Mouse (Mus musculus): ENCODE results near the gene Fgfr2. TPM values are rescaled to one million over a fixed set of nuclear protein-coding genes. Genes with fewer than 3 reads are reported as not detected.

Fgfr2 gene
- polyA plus RNA-seq, 1 experiment from 2014 or later, result 34.1 TPM

DNA sequence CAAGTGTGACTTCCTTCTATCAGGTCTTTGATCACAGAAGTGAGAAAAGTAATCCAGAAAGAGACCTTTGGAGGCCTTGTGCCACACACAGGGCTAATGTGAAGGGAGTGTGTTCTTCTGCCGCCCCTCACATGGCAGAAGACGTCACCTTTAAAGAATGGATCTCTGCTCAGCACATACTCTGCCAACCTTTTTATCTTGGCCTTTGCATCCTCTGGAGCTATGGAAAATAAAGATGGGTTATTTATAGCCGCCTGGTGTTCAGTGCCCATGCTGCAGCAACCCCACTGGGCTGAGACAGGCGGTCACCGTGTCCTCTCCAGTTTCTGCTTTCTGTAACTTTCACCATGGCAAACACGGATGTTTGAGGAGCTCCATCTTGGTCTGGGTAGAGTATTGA, 1515.1 kb downstream of the Fgfr2 start:
- no peak for ATAC-seq (ENCODE audit: insufficient number of reproducible peaks, low FRiP score)
- WGBS, result 63% methylated on average over 6 of the region's 6 CpGs

DNA sequence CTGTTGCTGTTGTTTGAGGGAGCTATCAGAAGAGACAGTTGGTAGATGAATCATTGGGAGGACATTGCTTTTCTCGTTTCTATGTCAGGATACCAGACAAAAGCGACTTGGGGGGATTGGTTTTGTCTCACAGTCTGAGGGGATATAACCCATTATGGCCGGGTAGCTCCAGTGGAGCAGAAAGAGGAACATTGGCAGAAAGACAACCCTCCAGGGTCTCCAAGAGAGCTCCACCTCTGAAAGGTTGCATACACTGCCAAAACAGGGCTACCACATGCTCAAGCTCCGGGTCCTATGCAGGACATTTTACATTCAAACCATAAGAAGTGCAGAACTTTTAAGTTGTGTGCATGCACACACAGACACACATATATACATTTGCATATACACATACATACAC, 1517.7 kb downstream of the Fgfr2 start:
- no peak overlapping the region for H3K27ac ChIP-seq (ENCODE audit: poor library complexity, severe bottlenecking)
- H3K27me3 ChIP-seq (replicated peaks), result peaks cover 4% of the 10 kb centered on the region; the same call in 1 of the 2 replicates
- H3K36me3 ChIP-seq, result no peaks in the 10 kb centered on the region
- no peaks in the 10 kb centered on the region for H3K4me1 ChIP-seq (replicated peaks)
- H3K4me2 ChIP-seq, result no peak overlapping the region
- no peaks in the 10 kb centered on the region for H3K9me3 ChIP-seq (replicated peaks)
- H3K4me3 ChIP-seq, result no peak overlapping the region
- no peak for ATAC-seq (ENCODE audit: insufficient number of reproducible peaks, low FRiP score)
- WGBS, result 64% methylated on average over 4 of the region's 4 CpGs
- no peak overlapping the region for H3K9ac ChIP-seq

More for the DNA sequence above, 1515.1 kb downstream of the Fgfr2 start:
- Histone ChIP-seq H3K4me2 (no peak overlapping the region), H3K4me1 (replicated peaks) (no peaks in the 10 kb centered on the region), H3K9me3 (replicated peaks) (no peaks in the 10 kb centered on the region), H3K36me3 (no peaks in the 10 kb centered on the region), H3K4me3 (no peak overlapping the region), H3K27me3 (replicated peaks) (no peaks in the 10 kb centered on the region), H3K27ac (ENCODE audit: poor library complexity, severe bottlenecking) (no peak overlapping the region), H3K9ac (no peak overlapping the region)

DNA sequence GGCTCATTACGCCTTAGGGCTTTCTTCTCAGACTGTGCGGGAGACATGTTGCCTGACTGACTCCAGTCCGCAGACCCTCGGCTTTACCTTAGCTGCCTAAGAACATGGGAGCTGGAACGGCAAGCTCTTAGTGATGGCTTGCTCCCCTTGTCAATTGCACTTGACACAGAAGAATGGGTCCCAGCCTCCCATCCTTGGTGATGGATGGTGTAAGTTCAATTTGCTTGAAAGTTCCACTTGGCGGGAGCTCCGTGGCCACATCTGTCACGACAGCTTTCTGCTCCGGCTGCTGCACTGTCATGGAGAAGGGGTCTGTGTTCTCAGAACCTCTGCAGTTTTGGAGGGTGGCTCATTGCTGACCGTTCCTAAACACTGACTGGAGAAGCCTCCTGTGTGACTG, 1518.2 kb downstream of the Fgfr2 start:
- no peak overlapping the region for H3K4me2 ChIP-seq
- H3K27ac ChIP-seq (ENCODE audit: poor library complexity, severe bottlenecking), result no peak overlapping the region
- H3K4me1 ChIP-seq (replicated peaks), result no peaks in the 10 kb centered on the region
- no peak overlapping the region for H3K4me3 ChIP-seq
- WGBS, result 85% methylated on average over 10 of the region's 10 CpGs
- no peaks in the 10 kb centered on the region for H3K36me3 ChIP-seq
- no peak overlapping the region for H3K9ac ChIP-seq
- H3K27me3 ChIP-seq (replicated peaks), result peaks cover 5% of the 10 kb centered on the region; the same call in 1 of the 2 replicates
- H3K9me3 ChIP-seq (replicated peaks), result no peaks in the 10 kb centered on the region
- no peak for ATAC-seq (ENCODE audit: insufficient number of reproducible peaks, low FRiP score)

DNA sequence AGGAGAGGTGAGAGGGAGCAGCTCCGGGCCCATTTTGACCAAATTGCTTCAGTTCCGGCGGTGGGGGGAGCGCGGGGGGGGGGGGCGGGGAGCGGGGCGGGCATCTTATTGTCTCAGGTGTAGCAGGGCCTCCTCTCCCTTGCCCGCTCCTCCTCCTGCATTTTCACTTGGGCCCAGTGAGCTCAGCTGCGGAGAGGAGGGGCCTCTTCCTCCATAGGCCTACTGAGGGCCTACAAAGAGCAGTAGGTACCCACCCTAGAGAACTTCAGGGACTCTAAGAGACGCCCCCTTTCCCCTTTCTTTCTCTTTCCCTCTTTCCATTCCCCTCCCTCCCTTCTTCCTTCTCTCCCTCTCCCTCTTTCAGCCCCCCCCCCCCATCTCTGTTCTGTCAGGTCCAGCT, 1520.0 kb downstream of the Fgfr2 start:
- 5% methylated on average over 10 of the region's 11 CpGs for WGBS
- H3K4me1 ChIP-seq (replicated peaks), result peaks cover 2% of the 10 kb centered on the region; the same call in 1 of the 2 replicates
- H3K9ac ChIP-seq, result no peak overlapping the region
- H3K9me3 ChIP-seq (replicated peaks), result no peaks in the 10 kb centered on the region
- H3K4me2 ChIP-seq, result peak overlapping the region; percentile 27; the same call in 1 of the 2 replicates
- H3K4me3 ChIP-seq, result no peak overlapping the region
- ATAC-seq (ENCODE audit: insufficient number of reproducible peaks, low FRiP score), result no peak
- H3K27me3 ChIP-seq (replicated peaks), result peaks cover 23% of the 10 kb centered on the region; the same call in 1 of the 2 replicates
- H3K36me3 ChIP-seq, result no peaks in the 10 kb centered on the region
- H3K27ac ChIP-seq (ENCODE audit: poor library complexity, severe bottlenecking), result no peak overlapping the region

DNA sequence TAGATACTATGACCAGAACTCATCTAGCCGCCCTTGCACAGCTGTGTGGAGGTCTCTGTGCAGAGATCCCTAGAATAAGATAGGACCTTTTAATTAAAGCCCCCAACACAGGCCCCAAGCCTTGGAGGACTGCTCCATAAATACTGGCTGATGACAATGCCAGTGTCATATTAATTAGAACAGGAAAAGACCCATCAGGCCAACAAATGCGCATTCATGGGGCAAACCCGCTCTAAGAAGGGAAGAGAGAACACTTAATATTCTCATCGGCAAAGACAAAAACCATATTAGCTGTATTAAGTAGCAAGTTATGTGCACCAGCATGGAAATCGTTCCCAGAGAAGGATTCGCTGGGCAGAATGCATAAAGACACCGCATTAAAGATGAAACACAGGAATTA, 1521.0 kb downstream of the Fgfr2 start:
- H3K27me3 ChIP-seq (replicated peaks), result peaks cover 29% of the 10 kb centered on the region
- H3K9me3 ChIP-seq (replicated peaks), result no peaks in the 10 kb centered on the region
- no peak overlapping the region for H3K4me2 ChIP-seq
- no peaks in the 10 kb centered on the region for H3K36me3 ChIP-seq
- no peak for ATAC-seq (ENCODE audit: insufficient number of reproducible peaks, low FRiP score)
- no peak overlapping the region for H3K9ac ChIP-seq
- H3K27ac ChIP-seq (ENCODE audit: poor library complexity, severe bottlenecking), result no peak overlapping the region
- peaks cover 5% of the 10 kb centered on the region; the same call in 1 of the 2 replicates for H3K4me1 ChIP-seq (replicated peaks)
- no peak overlapping the region for H3K4me3 ChIP-seq
- 81% methylated on average over 7 of the region's 7 CpGs for WGBS

DNA sequence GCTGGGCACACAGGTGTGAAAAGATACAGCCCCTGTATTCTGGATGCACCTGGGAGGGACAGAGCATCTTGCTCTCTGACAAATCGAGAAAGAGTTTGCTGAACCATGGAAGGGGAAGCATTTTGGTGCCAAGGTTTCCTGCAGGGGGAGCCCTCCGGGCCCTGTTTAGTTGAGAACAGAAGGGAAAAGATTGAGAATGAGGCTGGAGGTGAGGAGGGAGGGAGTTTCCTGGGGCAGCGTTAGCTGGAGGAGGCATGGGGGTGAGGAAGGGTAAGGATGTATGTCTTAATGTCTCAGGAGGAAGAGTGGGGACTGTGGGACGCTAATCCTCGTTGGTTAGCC, 1524.7 kb downstream of the Fgfr2 start:
- WGBS, result 7% methylated on average over 5 of the region's 5 CpGs
- no peak overlapping the region for H3K9ac ChIP-seq
- peaks cover 5% of the 10 kb centered on the region; the same call in 1 of the 2 replicates for H3K4me1 ChIP-seq (replicated peaks)
- H3K36me3 ChIP-seq, result no peaks in the 10 kb centered on the region
- H3K4me3 ChIP-seq, result no peak overlapping the region
- ATAC-seq (ENCODE audit: insufficient number of reproducible peaks, low FRiP score), result no peak
- peaks cover 37% of the 10 kb centered on the region for H3K27me3 ChIP-seq (replicated peaks)
- peak overlapping the region; percentile 33; the same call in 1 of the 2 replicates for H3K4me2 ChIP-seq
- no peaks in the 10 kb centered on the region; the same call in 1 of the 2 replicates for H3K9me3 ChIP-seq (replicated peaks)
- H3K27ac ChIP-seq (ENCODE audit: poor library complexity, severe bottlenecking), result no peak overlapping the region

DNA sequence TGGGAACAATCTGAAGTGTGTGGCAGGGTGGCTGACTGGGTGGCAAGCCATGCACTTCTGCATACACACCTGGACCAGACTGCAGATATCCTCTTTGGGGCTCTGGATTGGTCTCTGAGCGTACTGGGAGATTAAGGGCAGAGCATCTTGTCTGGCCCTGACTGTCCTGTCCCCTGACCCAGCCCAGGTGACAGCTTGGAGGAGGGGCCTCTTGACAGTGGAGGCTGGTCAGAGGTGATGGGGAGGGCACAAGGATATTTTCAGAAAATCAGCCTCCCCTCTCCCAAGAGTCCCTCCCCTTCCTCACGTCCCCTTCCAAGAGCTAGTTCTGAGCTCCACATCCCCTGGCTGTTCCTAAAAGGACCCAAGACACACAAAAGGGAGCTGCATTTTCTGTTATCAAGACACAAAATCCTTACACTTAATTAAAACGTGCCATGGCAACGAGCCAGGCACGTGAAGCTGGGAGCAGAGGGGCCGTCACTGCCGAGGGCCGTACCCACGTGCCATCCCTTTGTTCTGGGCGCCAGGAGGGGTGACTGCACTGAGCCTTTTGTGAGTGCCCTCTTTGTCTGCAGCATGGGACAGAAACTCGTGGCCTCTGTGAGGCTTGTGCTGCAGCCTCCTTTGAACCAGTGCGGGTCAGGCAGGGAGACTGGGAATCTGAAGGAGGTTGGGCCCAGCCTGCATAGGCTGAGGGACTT, 1525.2 kb downstream of the Fgfr2 start:
- H3K27me3 ChIP-seq (replicated peaks), result peaks cover 37% of the 10 kb centered on the region
- H3K9ac ChIP-seq, result no peak overlapping the region
- H3K27ac ChIP-seq (ENCODE audit: poor library complexity, severe bottlenecking), result no peak overlapping the region
- no peaks in the 10 kb centered on the region; the same call in 1 of the 2 replicates for H3K9me3 ChIP-seq (replicated peaks)
- H3K4me3 ChIP-seq, result no peak overlapping the region
- H3K4me1 ChIP-seq (replicated peaks), result peaks cover 5% of the 10 kb centered on the region; the same call in 1 of the 2 replicates
- 20% methylated on average over 12 of the region's 12 CpGs for WGBS
- H3K36me3 ChIP-seq, result no peaks in the 10 kb centered on the region
- ATAC-seq (ENCODE audit: insufficient number of reproducible peaks, low FRiP score), result peak; percentile 4; the same call in 1 of the 2 replicates
- peak overlapping the region; percentile 33; the same call in 1 of the 2 replicates for H3K4me2 ChIP-seq

DNA sequence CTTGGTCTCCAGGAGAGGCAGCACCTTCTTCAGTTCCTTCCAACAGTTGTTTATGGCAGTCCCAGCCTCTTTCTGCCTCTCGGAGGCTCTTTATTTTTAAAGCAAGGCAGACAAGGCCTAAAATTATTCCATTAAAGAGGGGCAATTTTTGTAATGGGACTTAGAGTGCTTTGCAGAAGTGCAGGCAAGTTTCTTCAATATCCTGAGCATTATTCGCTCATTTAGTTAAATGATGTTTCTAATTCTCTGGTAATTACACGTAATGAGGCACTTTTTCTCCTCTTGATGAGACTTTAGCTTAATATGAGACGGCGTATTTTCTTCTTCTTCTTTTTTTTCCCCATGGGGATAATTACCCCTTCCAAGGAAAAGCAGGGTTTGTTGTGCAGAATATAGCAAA, 1537.6 kb downstream of the Fgfr2 start:
- H3K27me3 ChIP-seq (replicated peaks), result no peaks in the 10 kb centered on the region
- no peaks in the 10 kb centered on the region for H3K4me1 ChIP-seq (replicated peaks)
- 85% methylated on average over 5 of the region's 5 CpGs for WGBS
- H3K4me2 ChIP-seq, result no peak overlapping the region
- no peak overlapping the region for H3K27ac ChIP-seq (ENCODE audit: poor library complexity, severe bottlenecking)
- no peaks in the 10 kb centered on the region for H3K36me3 ChIP-seq
- H3K4me3 ChIP-seq, result no peak overlapping the region
- no peak overlapping the region for H3K9ac ChIP-seq
- ATAC-seq (ENCODE audit: insufficient number of reproducible peaks, low FRiP score), result no peak
- H3K9me3 ChIP-seq (replicated peaks), result no peaks in the 10 kb centered on the region

DNA sequence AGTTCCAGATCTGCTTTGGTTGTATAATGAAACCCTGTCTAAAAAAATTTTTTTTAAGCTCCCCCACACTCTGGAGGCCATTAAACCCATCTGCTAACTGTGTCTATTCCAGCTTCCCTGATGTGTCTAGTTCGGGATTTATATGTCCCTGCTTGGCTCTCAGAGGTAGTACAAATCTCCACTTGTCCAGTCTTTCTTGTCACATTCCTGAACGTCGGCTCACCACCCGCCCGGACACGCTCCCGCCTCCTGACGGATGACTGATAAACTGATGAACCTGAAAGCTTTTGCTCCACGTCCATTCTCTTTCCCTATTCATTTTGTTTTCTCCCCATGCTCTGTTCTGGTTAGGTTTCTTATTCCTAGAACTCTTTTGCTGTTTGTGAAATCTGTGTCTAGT, 1541.0 kb downstream of the Fgfr2 start:
- WGBS, result 24% methylated on average over 9 of the region's 9 CpGs
- Histone ChIP-seq H3K36me3 (no peaks in the 10 kb centered on the region), H3K9ac (no peak overlapping the region), H3K4me3 (no peak overlapping the region), H3K9me3 (replicated peaks) (no peaks in the 10 kb centered on the region), H3K27me3 (replicated peaks) (no peaks in the 10 kb centered on the region), H3K4me2 (no peak overlapping the region), H3K27ac (ENCODE audit: poor library complexity, severe bottlenecking) (no peak overlapping the region), H3K4me1 (replicated peaks) (no peaks in the 10 kb centered on the region)
- no peak for ATAC-seq (ENCODE audit: insufficient number of reproducible peaks, low FRiP score)

DNA sequence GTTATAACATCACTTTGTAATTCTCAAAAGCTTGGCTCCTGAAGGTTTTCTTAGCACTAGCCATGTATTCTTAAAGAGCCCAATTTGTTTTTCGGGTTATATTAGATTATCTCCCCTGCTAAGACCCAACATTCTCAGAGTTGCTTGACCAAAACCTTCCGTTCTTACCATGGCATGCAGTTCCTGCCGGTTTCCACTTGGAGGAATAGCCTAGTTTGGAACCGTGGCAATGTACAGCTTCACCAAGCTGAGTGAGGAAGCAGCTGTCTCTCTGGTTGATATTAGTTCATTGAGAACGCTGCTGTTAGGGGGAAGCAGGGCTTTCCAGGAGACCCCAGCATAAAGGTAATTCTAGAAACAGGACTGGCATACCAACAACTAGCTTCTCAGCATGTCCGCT, 1547.9 kb downstream of the Fgfr2 start:
- H3K9me3 ChIP-seq (replicated peaks), result no peaks in the 10 kb centered on the region
- no peak for ATAC-seq (ENCODE audit: insufficient number of reproducible peaks, low FRiP score)
- H3K9ac ChIP-seq, result no peak overlapping the region
- no peak overlapping the region for H3K27ac ChIP-seq (ENCODE audit: poor library complexity, severe bottlenecking)
- WGBS, result 75% methylated on average over 6 of the region's 6 CpGs
- no peak overlapping the region for H3K4me3 ChIP-seq
- no peaks in the 10 kb centered on the region for H3K27me3 ChIP-seq (replicated peaks)
- H3K4me2 ChIP-seq, result no peak overlapping the region
- H3K4me1 ChIP-seq (replicated peaks), result no peaks in the 10 kb centered on the region
- peaks cover 36% of the 10 kb centered on the region for H3K36me3 ChIP-seq

DNA sequence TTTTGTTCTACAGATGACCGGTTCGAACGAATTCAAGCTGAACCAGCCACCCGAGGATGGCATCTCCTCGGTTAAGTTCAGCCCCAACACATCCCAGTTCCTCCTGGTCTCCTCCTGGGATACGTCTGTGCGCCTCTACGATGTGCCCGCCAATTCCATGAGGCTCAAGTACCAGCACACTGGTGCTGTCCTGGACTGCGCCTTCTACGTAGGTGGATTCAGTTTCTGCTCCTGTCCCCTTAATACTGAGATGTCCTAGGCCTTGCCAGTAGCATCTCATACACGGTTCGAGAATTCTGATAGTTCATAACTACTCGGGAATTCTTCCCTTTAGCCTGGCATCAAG, 1562.5 kb downstream of the Fgfr2 start:
- H3K9ac ChIP-seq, result peak overlapping the region; percentile 86
- H3K4me3 ChIP-seq, result peak overlapping the region; percentile 80
- under 1% methylated on average over 14 of the region's 14 CpGs for WGBS
- ATAC-seq (ENCODE audit: insufficient number of reproducible peaks, low FRiP score), result peak; percentile 66
- H3K4me2 ChIP-seq, result peak overlapping the region; percentile 81
- H3K9me3 ChIP-seq (replicated peaks), result no peaks in the 10 kb centered on the region
- H3K36me3 ChIP-seq, result peaks cover 32% of the 10 kb centered on the region
- peaks cover 29% of the 10 kb centered on the region for H3K27me3 ChIP-seq (replicated peaks)
- H3K27ac ChIP-seq (ENCODE audit: poor library complexity, severe bottlenecking), result peak overlapping the region; percentile 87
- peaks cover 9% of the 10 kb centered on the region for H3K4me1 ChIP-seq (replicated peaks)
